In genomic region chr9:57539550-57539949, GRCm38 (mm10) we compare ENCODE assay signal across 24 mouse cellular contexts. TPM values are rescaled to one million over a fixed set of nuclear protein-coding genes. Genes with fewer than 3 reads are reported as not detected.
DNase-seq lines count a peak whose midpoint lies in the region; ATAC-seq lines count a peak whose summit lies in the region.
"Had no signal": no experiment of that assay in that cellular context is flagged by ENCODE, and none has a peak within 500 bp of the region (broad histone marks: within the 10 kb centered on the region; RNA-seq: fewer than 3 reads in every experiment).

No protein-coding gene starts in this region.

- H3K27me3 ChIP-seq in neural tube, embryonic 15.5 days (replicated peaks) = no peaks in the 10 kb centered on the region
- H3K27me3 ChIP-seq: embryonic facial prominence, embryonic 13.5 days; forebrain, embryonic 12.5 days; forebrain, embryonic 15.5 days; hindbrain, embryonic 15.5 days had no signal

- H3K27ac ChIP-seq in neural tube, embryonic 15.5 days (replicated peaks) = no peak overlapping the region
- H3K27ac ChIP-seq: embryonic facial prominence, embryonic 13.5 days; forebrain, embryonic 12.5 days; forebrain, embryonic 15.5 days; hindbrain, embryonic 15.5 days had no signal

- no peak overlapping the region for H3K4me3 ChIP-seq in neural tube, embryonic 15.5 days (replicated peaks)
- H3K4me3 ChIP-seq: embryonic facial prominence, embryonic 13.5 days; hindbrain, embryonic 15.5 days had no signal

- 92% methylated on average over 2 of the region's 2 CpGs for WGBS in neural tube, embryonic 15.5 days

- intact Hi-C loops in heart, postnatal 10 days (cut with DNase I) = no loop called here

- 0 out of 2 replicates have a peak overlapping the region, but pooled peaks have one; percentile 80 for H3K9ac ChIP-seq in neural tube, embryonic 15.5 days (replicated peaks)
- H3K9ac ChIP-seq: embryonic facial prominence, embryonic 13.5 days; forebrain, embryonic 15.5 days had no signal

- H3K36me3 ChIP-seq in neural tube, embryonic 15.5 days = peaks cover 52% of the 10 kb centered on the region

- H3K9me3 ChIP-seq in neural tube, embryonic 15.5 days (replicated peaks) = no peaks in the 10 kb centered on the region
- H3K9me3 ChIP-seq: embryonic facial prominence, embryonic 10.5 days; embryonic facial prominence, embryonic 13.5 days; forebrain, embryonic 12.5 days; forebrain, embryonic 15.5 days; hindbrain, embryonic 15.5 days had no signal

- no peak for ATAC-seq in neural tube, embryonic 15.5 days (ENCODE audit: low FRiP score)
- peak; percentile 66 for ATAC-seq in megakaryocyte, adult 5-6 weeks (ENCODE audit: poor library complexity, severe bottlenecking)
- ATAC-seq: activated CD4-positive, CD25-positive, alpha-beta regulatory T cell, adult 4 months; forebrain, embryonic 15.5 days had no signal

- DNase-seq in heart, adult 11 months = peak; percentile 74
- no peak for DNase-seq in heart, postnatal 10 days
- DNase-seq in neural tube, embryonic 10.5 days (ENCODE audit: extremely low spot score, low spot score) = no peak
- DNase-seq in liver = no peak
- DNase-seq: adrenal gland, adult 8-10 months; adrenal gland, postnatal 25 days; B cell, adult 2 months; cerebellum, adult 11-12 months; cerebellum, adult 8-10 months; cerebellum, postnatal 10 days; cerebellum, postnatal 36 days; embryo, embryonic 11 days; gastrocnemius, postnatal 25 days; heart, postnatal 4 days had no signal

- no peak overlapping the region for H3K4me2 ChIP-seq in neural tube, embryonic 15.5 days

- H3K4me1 ChIP-seq in neural tube, embryonic 15.5 days = peaks cover 28% of the 10 kb centered on the region

RNA-seq across cellular contexts. Expression of gene Fam219b, which starts 2.2 kb away (rescaled TPM):
- 1 to 10 TPM; 8.0 to 9.1 TPM for total RNA-seq in heart, postnatal 10 days (2021)
- 22.3 and 23.8 TPM in 2 replicates for polyA plus RNA-seq in neural tube, embryonic 15.5 days (2015; fragmentation: Nextera tagmentation; extraction: Ambion mirVana)
- total RNA-seq in megakaryocyte, adult 5-6 weeks (2015) = 5.1 and 5.4 TPM in 2 replicates
- 8.7 and 10.5 TPM in 2 replicates for total RNA-seq in megakaryocyte, adult 5-6 weeks (2017)

RNA-seq across cellular contexts. Expression of gene Mpi, which starts 13.0 kb away (rescaled TPM):
- 100 to 1,000 TPM; 129 to 131 TPM for total RNA-seq in heart, postnatal 10 days (2021)
- polyA plus RNA-seq in neural tube, embryonic 15.5 days (2015; fragmentation: Nextera tagmentation; extraction: Ambion mirVana) = 75.8 and 81.7 TPM in 2 replicates
- 10.7 and 12.7 TPM in 2 replicates for total RNA-seq in megakaryocyte, adult 5-6 weeks (2015)
- total RNA-seq in megakaryocyte, adult 5-6 weeks (2017) = 6.9 and 11.5 TPM in 2 replicates

RNA-seq across cellular contexts. Expression of gene Cox5a, which starts 18.5 kb away (rescaled TPM):
- 1,000 to 10,000 TPM; 2,186 to 2,217 TPM for total RNA-seq in heart, postnatal 10 days (2021)
- polyA plus RNA-seq in neural tube, embryonic 15.5 days (2015; fragmentation: Nextera tagmentation; extraction: Ambion mirVana) = 949 and 1,085 TPM in 2 replicates
- 374 and 399 TPM in 2 replicates for total RNA-seq in megakaryocyte, adult 5-6 weeks (2015)
- total RNA-seq in megakaryocyte, adult 5-6 weeks (2017) = 54.0 and 61.6 TPM in 2 replicates

RNA-seq across cellular contexts. Expression of gene Scamp2, which starts 21.2 kb away (rescaled TPM):
- total RNA-seq in heart, postnatal 10 days (2021) = 10 to 100 TPM; 34.3 to 35.4 TPM
- 43.5 and 48.5 TPM in 2 replicates for polyA plus RNA-seq in neural tube, embryonic 15.5 days (2015; fragmentation: Nextera tagmentation; extraction: Ambion mirVana)
- total RNA-seq in megakaryocyte, adult 5-6 weeks (2015) = 89.5 and 90.0 TPM in 2 replicates
- total RNA-seq in megakaryocyte, adult 5-6 weeks (2017) = 36.3 and 40.0 TPM in 2 replicates

RNA-seq across cellular contexts. Expression of gene Rpp25, which starts 35.7 kb away (rescaled TPM):
- 1 to 10 TPM; 3.4 to 5.7 TPM for total RNA-seq in heart, postnatal 10 days (2021)
- 17.4 and 23.5 TPM in 2 replicates for polyA plus RNA-seq in neural tube, embryonic 15.5 days (2015; fragmentation: Nextera tagmentation; extraction: Ambion mirVana)
- total RNA-seq in megakaryocyte, adult 5-6 weeks (2015) = not detected in 2 replicates
- not detected in 2 replicates for total RNA-seq in megakaryocyte, adult 5-6 weeks (2017)
- total RNA-seq: gastrocnemius, adult 8-10 months; gastrocnemius, postnatal 25 days had no signal
- polyA plus RNA-seq: activated CD4-positive, CD25-positive, alpha-beta regulatory T cell, adult 4 months; erythroblast, embryonic 14.5 days had no signal

Comparison
In these comparisons a context has a peak if more than half of its experiments do, and no peak if none do; other contexts are left out.
1. RNA of gene Mpi, which starts 13.0 kb away (total RNA-seq): 129 to 131 TPM in heart, postnatal 10 days; 6.9 to 12.7 TPM in megakaryocyte, adult 5-6 weeks; every median in the first group is over 4 times any median in the second.
2. RNA of gene Cox5a, which starts 18.5 kb away (total RNA-seq): 2,186 to 2,217 TPM in heart, postnatal 10 days; 54.0 to 399 TPM in megakaryocyte, adult 5-6 weeks; every median in the first group is over 4 times any median in the second.